Comparison of ENCODE assay signal across 1 mouse cellular context in the genomic region with DNA sequence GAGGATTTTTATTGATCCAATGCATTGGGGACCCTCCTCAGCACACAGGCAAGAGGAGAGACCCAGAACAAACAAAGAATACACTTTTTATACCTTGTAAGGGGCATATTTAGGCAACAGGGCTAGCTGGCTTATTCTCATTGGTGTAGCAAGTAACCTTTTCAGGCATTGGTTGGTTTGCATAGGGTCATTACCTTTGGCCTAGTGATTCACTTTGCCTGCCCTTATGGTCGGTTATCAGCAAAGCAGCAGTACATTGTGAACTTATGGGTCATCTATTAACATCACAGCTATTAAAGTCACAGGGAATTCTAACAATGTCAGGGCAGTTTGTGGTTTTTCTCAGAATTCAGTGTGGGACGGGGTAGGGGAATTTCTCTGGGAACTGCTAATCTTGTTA. TPM values are rescaled to one million over a fixed set of nuclear protein-coding genes. Genes with fewer than 3 reads are reported as not detected.
"Had no signal": no experiment of that assay in that cellular context is flagged by ENCODE, and none has a peak within 500 bp of the region (broad histone marks: within the 10 kb centered on the region; RNA-seq: fewer than 3 reads in every experiment).

No protein-coding gene starts in this region.

RNA-seq across cellular contexts. Expression of a gene that starts 28.4 kb away (rescaled TPM):
- polyA plus RNA-seq: erythroblast, embryonic 14.5 days had no signal
